Mouse (Mus musculus) heart, adult 2 months (tissue): Measurements from ENCODE around the gene Mrpl53.

Experiments used
- EP300 ChIP-seq: fragments of 200-500 bp; IDR thresholded peaks from 2 replicates; pipeline ENCODE4 v1.6.1; 2011; ENCODE audit warnings: low read depth, low read length, control low read depth; ENCODE audit not compliant: insufficient read depth
- POLR2A ChIP-seq: fragments of 200-500 bp; IDR thresholded peaks from 2 replicates; pipeline ENCODE4 v1.6.1; 2011; ENCODE audit warnings: mild to moderate bottlenecking, low read depth, low read length, control low read depth; ENCODE audit not compliant: insufficient read depth

DNA sequence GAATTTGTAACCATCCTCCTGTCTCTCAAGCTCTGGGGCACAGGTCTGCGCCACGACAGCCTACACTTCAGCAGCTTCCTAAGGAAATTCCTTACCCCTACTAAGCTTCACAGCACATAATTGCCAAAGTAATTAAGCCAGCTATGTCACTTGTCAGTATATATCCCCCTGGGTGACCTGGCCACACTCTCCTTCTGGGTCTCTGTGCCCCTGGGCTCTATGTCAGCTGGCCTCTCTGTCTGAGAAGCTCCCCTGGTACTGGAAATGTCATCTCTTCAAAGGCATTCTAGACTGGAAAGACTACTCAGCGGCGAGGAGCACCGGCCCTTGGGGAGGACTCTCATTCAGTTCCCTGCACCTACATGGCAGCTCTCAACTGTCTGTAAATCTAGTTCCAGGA lies 14.1 kb downstream of the Mrpl53 start:
- TF ChIP-seq POLR2A (no peak), EP300 (no peak)
